16 mouse cellular contexts compared by ENCODE assay signal in genomic region chr13:44290199-44290598, GRCm38 (mm10).
DNase-seq lines count a peak whose midpoint lies in the region; ATAC-seq and TF ChIP-seq lines count a peak whose summit lies in the region.
"Had no signal": no experiment of that assay in that cellular context is flagged by ENCODE, and none has a peak within 500 bp of the region (broad histone marks: within the 10 kb centered on the region; RNA-seq: fewer than 3 reads in every experiment).

No protein-coding gene starts in this region.

- no peaks in the 10 kb centered on the region for H3K27me3 ChIP-seq in liver, embryonic 12.5 days (replicated peaks)
- peaks cover 3% of the 10 kb centered on the region; the same call in 1 of the 2 replicates for H3K27me3 ChIP-seq in E14TG2a.4 (ENCODE audit: insufficient read depth, low read length)
- H3K27me3 ChIP-seq: forebrain, embryonic 13.5 days; intestine, embryonic 15.5 days had no signal

- no peaks in the 10 kb centered on the region for H3K9me3 ChIP-seq in liver, embryonic 12.5 days (replicated peaks)
- H3K9me3 ChIP-seq in E14TG2a.4 (ENCODE audit: low read length) = peaks cover 14% of the 10 kb centered on the region

- intact Hi-C loops in left cerebral cortex, postnatal 4 days (cut with DNase I) = no loop called here

- H3K9ac ChIP-seq in liver, embryonic 12.5 days = no peak overlapping the region
- H3K9ac ChIP-seq: forebrain, embryonic 13.5 days; intestine, embryonic 15.5 days had no signal

- no peak overlapping the region for H3K4me3 ChIP-seq in liver, embryonic 12.5 days
- no peak overlapping the region for H3K4me3 ChIP-seq in E14TG2a.4 (replicated peaks; ENCODE audit: low read length)
- H3K4me3 ChIP-seq: forebrain, embryonic 13.5 days; intestine, embryonic 15.5 days; limb, embryonic 10.5 days had no signal

- no peaks in the 10 kb centered on the region for H3K36me3 ChIP-seq in liver, embryonic 12.5 days
- H3K36me3 ChIP-seq in E14TG2a.4 (ENCODE audit: insufficient read depth, low read length) = no peaks in the 10 kb centered on the region
- H3K36me3 ChIP-seq: intestine, embryonic 15.5 days; limb, embryonic 10.5 days had no signal

- H3K27ac ChIP-seq in liver, embryonic 12.5 days = no peak overlapping the region
- H3K27ac ChIP-seq: forebrain, embryonic 13.5 days; intestine, embryonic 15.5 days; limb, embryonic 10.5 days had no signal

- peak; percentile 50 for DNase-seq in CD4-positive, CD25-positive, alpha-beta regulatory T cell, adult 2 months (ENCODE audit: low read depth, low spot score)
- peak; percentile 11 for DNase-seq in liver
- DNase-seq in induced T-regulatory cell, adult 2 months (ENCODE audit: low read depth) = peak; percentile 30
- no peak for DNase-seq in left cerebral cortex, postnatal 4 days
- no peak for DNase-seq in gastrocnemius, postnatal 4 days (ENCODE audit: low spot score in 2 of 2)
- DNase-seq: cerebellum, postnatal 25 days; gastrocnemius, postnatal 25 days; heart, postnatal 14 days; lung, postnatal 14 days; midbrain, embryonic 14.5 days had no signal

- WGBS in liver, embryonic 12.5 days (ENCODE audit: insufficient replicate concordance) = 86% methylated on average over 2 of the region's 2 CpGs

- H3K4me2 ChIP-seq in liver, embryonic 12.5 days = no peak overlapping the region
- H3K4me2 ChIP-seq: forebrain, embryonic 13.5 days; intestine, embryonic 15.5 days had no signal

- peak; percentile 79 for TF ChIP-seq CTCF in E14TG2a.4 (conservative IDR thresholded peaks at IDR 0.05; ENCODE audit: low read length)

- no peaks in the 10 kb centered on the region for H3K4me1 ChIP-seq in liver, embryonic 12.5 days
- H3K4me1 ChIP-seq in E14TG2a.4 (replicated peaks; ENCODE audit: low read depth, low read length) = no peaks in the 10 kb centered on the region
- H3K4me1 ChIP-seq: forebrain, embryonic 13.5 days; intestine, embryonic 15.5 days; limb, embryonic 10.5 days had no signal

- no peak for ATAC-seq in CD4-positive, CD25-positive, alpha-beta regulatory T cell, adult 4 months
- ATAC-seq in liver, embryonic 12.5 days = no peak
- ATAC-seq: forebrain, embryonic 13.5 days; intestine, embryonic 15.5 days had no signal

Comparison
In these comparisons a context has a peak if more than half of its experiments do, and no peak if none do; other contexts are left out.
1. DNase-seq: peak in CD4-positive, CD25-positive, alpha-beta regulatory T cell, adult 2 months (single experiment), liver (single experiment) and induced T-regulatory cell, adult 2 months (single experiment); none in left cerebral cortex, postnatal 4 days (single experiment) and gastrocnemius, postnatal 4 days (0 of 2).